Mouse (Mus musculus) kidney, adult 2 months (tissue): ENCODE data around the gene S1pr3.

Source experiments
- CTCF ChIP-seq: fragments of 200-500 bp; conservative IDR thresholded peaks from 2 replicates; pipeline ENCODE4 v1.5.1; 2011; ENCODE audit warnings: low read depth, mild to moderate bottlenecking, control low read depth, low read length, moderate library complexity, mixed read lengths; ENCODE audit not compliant: insufficient read depth, insufficient read length
- POLR2A ChIP-seq: fragments of 200-500 bp; IDR thresholded peaks from one replicate; pipeline ENCODE4 v1.6.1; 2011; ENCODE audit warnings: low read depth, low read length, control low read depth

- TF ChIP-seq POLR2A (no peak), CTCF (no peak)
These were observed 8.2 kb upstream of the S1pr3 start for GRCm38 (mm10) chr13:51400186-51400719.
